Mouse (Mus musculus) megakaryocyte, embryonic 14.5 days (primary cell): ENCODE results near the gene Ncoa3.

Source experiments
- FLI1 ChIP-seq: IDR thresholded peaks from 2 replicates; pipeline ENCODE4 v1.6.1; 2012; ENCODE audit warnings: low read length, inconsistent platforms, mixed read lengths
- GATA1 ChIP-seq: IDR thresholded peaks from 3 replicates; pipeline ENCODE4 v1.6.1; 2012; ENCODE audit warnings: mixed read lengths, low read length, inconsistent platforms, borderline replicate concordance

DNA sequence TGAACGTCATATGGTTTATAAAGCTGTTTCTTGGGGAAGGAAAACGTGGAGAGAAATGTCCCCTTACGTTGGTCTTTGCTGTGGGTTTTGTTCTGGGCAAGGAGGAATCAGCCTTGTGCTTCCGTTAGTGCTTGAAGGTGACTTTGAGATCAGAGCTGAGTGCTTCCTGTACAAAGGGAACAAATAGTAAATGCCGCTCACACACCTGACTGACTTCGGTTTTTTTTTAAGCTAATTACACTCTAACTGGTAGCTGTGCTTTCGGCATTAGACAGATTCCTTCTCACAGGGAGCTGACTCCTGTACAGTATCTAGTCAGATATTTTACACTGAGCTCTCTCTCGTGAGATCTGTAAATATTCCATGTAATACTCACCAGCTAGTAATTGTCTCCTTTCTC is 29.9 kb downstream of the Ncoa3 start:
- TF ChIP-seq GATA1 (no peak), FLI1 (no peak)
